Mouse (Mus musculus): ENCODE measurements around the gene Slc26a1. TPM values are rescaled to one million over a fixed set of nuclear protein-coding genes. Genes with fewer than 3 reads are reported as not detected.

Gene Slc26a1
- 0.13 TPM for polyA plus RNA-seq (2017; shearing (Covaris generic))

GRCm38 (mm10) chr5:108675251-108675816, at the start of gene Slc26a1:
Gene Slc26a1, minus strand, starts transcription at chr5:108675569.

GRCm38 (mm10) chr5:108692271-108692670, 16.9 kb upstream of the Slc26a1 start, which contains the start of gene Fgfrl1:
Gene Fgfrl1, plus strand, starts transcription at chr5:108692382.

GRCm38 (mm10) chr5:108668977-108669936, 6.1 kb downstream of the Slc26a1 start, which contains the start of gene Dgkq:
Gene Dgkq, minus strand, starts transcription at chr5:108669672.

GRCm38 (mm10) chr5:108659698-108660631, 15.4 kb downstream of the Slc26a1 start, which contains the start of gene Idua:
Gene Idua, plus strand, starts transcription at chr5:108660331.

GRCm38 (mm10) chr5:108629634-108630483, 45.5 kb downstream of the Slc26a1 start, which contains the start of the genes Gak and Tmem175:
Gene Gak, minus strand, starts transcription at chr5:108629755.
Gene Tmem175, plus strand, starts transcription at chr5:108629770.

Other genes starting within 250 kb of the Slc26a1 start
- 173 TPM for gene Atp5k, start 241.1 kb downstream of the Slc26a1 start, polyA plus RNA-seq (2017; shearing (Covaris generic))
- gene Mfsd7a, start 226.7 kb downstream of the Slc26a1 start, polyA plus RNA-seq (2017; shearing (Covaris generic)) = not detected
- gene Pcgf3, start 214.3 kb downstream of the Slc26a1 start, polyA plus RNA-seq (2017; shearing (Covaris generic)) = 13.6 TPM
- not detected for gene Cplx1, start 125.5 kb downstream of the Slc26a1 start, polyA plus RNA-seq (2017; shearing (Covaris generic))
- gene Gak, start 45.8 kb downstream of the Slc26a1 start, polyA plus RNA-seq (2017; shearing (Covaris generic)) = 162 TPM
- gene Tmem175, start 45.8 kb downstream of the Slc26a1 start, polyA plus RNA-seq (2017; shearing (Covaris generic)) = 42.9 TPM
- gene Idua, start 15.2 kb downstream of the Slc26a1 start, polyA plus RNA-seq (2017; shearing (Covaris generic)) = 47.9 TPM
- 20.9 TPM for gene Dgkq, start 5.9 kb downstream of the Slc26a1 start, polyA plus RNA-seq (2017; shearing (Covaris generic))
- gene Fgfrl1, start 16.8 kb upstream of the Slc26a1 start, polyA plus RNA-seq (2017; shearing (Covaris generic)) = 1.8 TPM
- gene Rnf212, start 99.4 kb upstream of the Slc26a1 start, polyA plus RNA-seq (2017; shearing (Covaris generic)) = not detected
- gene Tmed11, start 119.8 kb upstream of the Slc26a1 start, polyA plus RNA-seq (2017; shearing (Covaris generic)) = not detected
- gene Vmn2r8, start 133.3 kb upstream of the Slc26a1 start, polyA plus RNA-seq (2017; shearing (Covaris generic)) = not detected
- not detected for gene Vmn2r9, start 177.0 kb upstream of the Slc26a1 start, polyA plus RNA-seq (2017; shearing (Covaris generic))

All from CD4-positive, CD25-positive, alpha-beta regulatory T cell (primary cell).